Mouse (Mus musculus) CH12.LX (cell line): ENCODE results near the gene A730049H05Rik. TPM values are rescaled to one million over a fixed set of nuclear protein-coding genes. Genes with fewer than 3 reads are reported as not detected.

Experiments
- DNase-seq: peaks from one replicate; pipeline ENCODE4 v3.0.0-alpha.2; 2013; ENCODE audit errors: extremely low read depth
- H3K27ac ChIP-seq: 2 replicates; pipeline ENCODE4 v1.5.1; 2012; ENCODE audit warnings: low read depth, mild to moderate bottlenecking, control low read depth, moderate library complexity; ENCODE audit not compliant: insufficient read depth
- H3K27me3 ChIP-seq: replicated peaks from 2 replicates; pipeline ENCODE3; 2012; ENCODE audit warnings: inconsistent platforms
- H3K36me3 ChIP-seq, 2 experiments: replicated peaks in 1 of 2; 2 replicates each; pipeline versions ENCODE3 to v1.6.1; 2012; ENCODE audit warnings: inconsistent platforms in 1 of 2, low read length in 1 of 2, mild to moderate bottlenecking in 1 of 2, mixed read lengths in 1 of 2, moderate library complexity in 1 of 2; ENCODE audit not compliant: control insufficient read depth in 1 of 2, insufficient read depth in 1 of 2
- H3K4me1 ChIP-seq, 2 experiments: 2 replicates each; pipeline ENCODE4 v1.6.1; 2012; ENCODE audit warnings: inconsistent platforms in 1 of 2, moderate library complexity in 1 of 2; ENCODE audit not compliant: insufficient read depth in 2 of 2, control insufficient read depth in 1 of 2
- H3K4me2 ChIP-seq: 2 replicates; pipeline ENCODE4 v1.6.1; 2012; ENCODE audit warnings: low read depth, mild to moderate bottlenecking, control low read depth; ENCODE audit not compliant: poor library complexity, insufficient read depth, severe bottlenecking
- H3K4me3 ChIP-seq, 3 experiments: fragments of 150-350 bp in 1 of 3; sonication (generic) in 1 of 3; replicated peaks in 1 of 3; 2 replicates each; pipeline versions ENCODE3 to v1.5.1; 2011 to 2012; ENCODE audit warnings: low read depth in 2 of 3, low read length in 2 of 3, mild to moderate bottlenecking in 2 of 3, moderate library complexity in 2 of 3, control low read depth in 1 of 3, improper control_type of control experiment in 1 of 3, inconsistent platforms in 1 of 3, mixed read lengths in 1 of 3; ENCODE audit not compliant: poor library complexity in 1 of 3
- H3K79me2 ChIP-seq: replicated peaks from 2 replicates; pipeline ENCODE4 v1.6.1; 2012; ENCODE audit warnings: mild to moderate bottlenecking, moderate library complexity; ENCODE audit not compliant: control insufficient read depth, poor library complexity, insufficient read depth, severe bottlenecking; ENCODE audit errors: extremely low read depth
- H3K9ac ChIP-seq: 2 replicates; pipeline ENCODE4 v1.6.1; 2012; ENCODE audit warnings: low read depth, mild to moderate bottlenecking, control low read depth, moderate library complexity; ENCODE audit not compliant: insufficient read depth
- H3K9me3 ChIP-seq: replicated peaks from 2 replicates; pipeline ENCODE3; 2012; ENCODE audit warnings: low read length, inconsistent platforms, mixed read lengths
- CHD1 ChIP-seq: IDR thresholded peaks from 2 replicates; pipeline ENCODE4 v1.6.1; 2012; ENCODE audit warnings: low read depth, low read length, improper control_type of control experiment, inconsistent platforms
- CTCF ChIP-seq, 2 experiments: IDR thresholded peaks in 1 of 2; conservative IDR thresholded peaks in 1 of 2; 2 replicates each; pipeline ENCODE4 v1.5.1; 2011 to 2012; ENCODE audit warnings: low read depth in 2 of 2, low read length in 2 of 2, improper control_type of control experiment in 1 of 2, inconsistent platforms in 1 of 2, mild to moderate bottlenecking in 1 of 2, moderate library complexity in 1 of 2
- E2F4 ChIP-seq: IDR thresholded peaks from 2 replicates; pipeline ENCODE4 v1.6.1; 2011; ENCODE audit warnings: low read depth, low read length, improper control_type of control experiment; ENCODE audit not compliant: insufficient replicate concordance
- ELF1 ChIP-seq: IDR thresholded peaks from 2 replicates; pipeline ENCODE4 v1.6.1; 2014; ENCODE audit warnings: low read depth, mild to moderate bottlenecking, inconsistent platforms, low read length, improper control_type of control experiment
- ETS1 ChIP-seq: conservative IDR thresholded peaks from 2 replicates; pipeline ENCODE4 v1.6.1; 2012; ENCODE audit warnings: low read depth, mild to moderate bottlenecking, inconsistent platforms, low read length, improper control_type of control experiment, moderate library complexity
- IRF4 ChIP-seq: IDR thresholded peaks from 2 replicates; pipeline ENCODE4 v1.6.1; 2014; ENCODE audit warnings: low read depth, mild to moderate bottlenecking, inconsistent platforms, low read length, improper control_type of control experiment
- JUN ChIP-seq: IDR thresholded peaks from 2 replicates; pipeline ENCODE4 v1.6.1; 2011; ENCODE audit warnings: low read depth, mild to moderate bottlenecking, low read length, improper control_type of control experiment, moderate library complexity; ENCODE audit not compliant: insufficient read depth
- MAFK ChIP-seq: IDR thresholded peaks from 2 replicates; pipeline ENCODE4 v1.6.1; 2011; ENCODE audit warnings: low read length, improper control_type of control experiment; ENCODE audit not compliant: insufficient replicate concordance
- MEF2A ChIP-seq: IDR thresholded peaks from 2 replicates; pipeline ENCODE4 v1.6.1; 2014; ENCODE audit warnings: low read depth, mild to moderate bottlenecking, inconsistent platforms, low read length, improper control_type of control experiment, borderline replicate concordance
- POLR2A ChIP-seq: IDR thresholded peaks from 2 replicates; pipeline ENCODE4 v1.6.1; 2011; ENCODE audit warnings: low read depth, mild to moderate bottlenecking, improper control_type of control experiment, low read length
- TBP ChIP-seq: conservative IDR thresholded peaks from 2 replicates; pipeline ENCODE4 v1.6.1; 2011; ENCODE audit warnings: low read depth, low read length, improper control_type of control experiment
- TCF12 ChIP-seq: IDR thresholded peaks from 2 replicates; pipeline ENCODE4 v1.6.1; 2014; ENCODE audit warnings: low read depth, mild to moderate bottlenecking, inconsistent platforms, low read length, improper control_type of control experiment
- USF1 ChIP-seq: IDR thresholded peaks from 2 replicates; pipeline ENCODE4 v1.6.1; 2014; ENCODE audit warnings: low read depth, mild to moderate bottlenecking, inconsistent platforms, low read length, improper control_type of control experiment
- dilution Hi-C: fragments of 300-500 bp; cut with MboI; formaldehyde crosslinking; loops from 2 replicates; pipeline ENCODE4 v1.14.3; 2020; ENCODE audit warnings: low sequenced_read_pairs; ENCODE audit not compliant: extremely low pct_unique_long_range_greater_than_20kb, extremely low pct_ligation_motif_present
- in situ Hi-C: fragments of 300-500 bp; cut with MboI; formaldehyde crosslinking; loops from 3 replicates; pipeline ENCODE4 v1.14.3; 2019; ENCODE audit warnings: low sequenced_read_pairs, low pct_ligation_motif_present, low pct_unique_long_range_greater_than_20kb, mixed read lengths
- polyA plus RNA-seq: library from polyadenylated mRNA; unstranded; fragments of >175 nt; gene quantifications from 2 replicates; pipeline ENCODE4 v1.2.1, GENCODE M21; 2012; ENCODE audit warnings: low read depth; ENCODE audit not compliant: insufficient read length
- total RNA-seq, 2 experiments: library from RNA; depleted of rRNA; stranded (reverse); fragments of 300-350 nt in 1 of 2; fragments of >200 nt in 1 of 2; gene quantifications; 2 replicates each; pipeline ENCODE4 v1.2.3; 2012 to 2014

Gene A730049H05Rik
- total and polyA plus RNA-seq, 3 experiments: not detected

DNA sequence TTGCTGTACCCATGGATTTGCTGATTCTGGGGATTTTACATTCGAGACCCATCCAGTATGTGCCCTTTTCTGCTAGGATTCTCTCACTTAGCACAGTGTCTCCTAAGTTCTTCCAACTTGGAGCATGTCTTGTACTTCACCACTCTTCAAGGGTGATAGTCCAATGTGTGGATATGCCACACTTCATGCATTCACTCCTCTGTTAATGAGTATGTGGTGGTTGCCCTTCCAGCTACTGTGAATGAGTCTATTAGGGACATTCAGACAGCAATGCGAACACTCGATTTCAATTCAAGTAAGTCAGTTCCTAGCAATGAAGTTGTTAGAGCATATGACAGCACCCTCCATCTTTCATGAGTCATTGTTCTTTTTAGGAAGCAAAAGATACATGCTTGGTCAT, 6.5 kb upstream of the A730049H05Rik start:
- DNase-seq: no peak
- H3K27me3 ChIP-seq: no peaks in the 10 kb centered on the region
- peaks cover 87% of the 10 kb centered on the region for H3K9me3 ChIP-seq
- no peak overlapping the region for H3K9ac ChIP-seq
- no peaks in the 10 kb centered on the region for H3K79me2 ChIP-seq
- no peaks in the 10 kb centered on the region for H3K36me3 ChIP-seq
- in situ Hi-C loops (no loop called here), dilution Hi-C loops (no loop called here)
- H3K4me3 ChIP-seq: no peak overlapping the region
- no peaks in the 10 kb centered on the region for H3K4me1 ChIP-seq
- no peak overlapping the region for H3K4me2 ChIP-seq
- H3K27ac ChIP-seq: no peak overlapping the region
- TF ChIP-seq IRF4: no peak

DNA sequence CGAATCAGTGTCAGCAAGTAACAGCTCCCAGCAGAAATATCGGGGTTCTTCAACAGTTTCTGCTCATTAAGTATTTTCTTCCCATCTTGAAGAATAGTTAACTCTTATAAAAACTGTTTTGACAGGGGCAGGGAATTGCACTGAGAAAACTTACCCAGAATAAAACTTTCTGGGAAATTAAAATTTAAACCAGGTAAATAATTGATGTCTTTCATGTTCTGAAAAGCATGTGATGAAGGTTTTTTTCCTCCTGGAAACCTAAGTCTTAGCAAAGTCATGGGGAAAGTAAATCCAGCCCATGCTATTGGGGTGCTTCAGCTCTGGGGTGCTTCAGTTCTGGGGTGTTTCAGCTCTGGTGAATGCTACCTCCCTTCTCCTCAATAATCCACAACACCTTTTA, 5.7 kb upstream of the A730049H05Rik start:
- no peak overlapping the region for H3K27ac ChIP-seq
- H3K4me1 ChIP-seq: no peaks in the 10 kb centered on the region
- H3K4me2 ChIP-seq: no peak overlapping the region
- no peak overlapping the region for H3K4me3 ChIP-seq
- DNase-seq: no peak
- H3K79me2 ChIP-seq: no peaks in the 10 kb centered on the region
- dilution Hi-C loops (no loop called here), in situ Hi-C loops (no loop called here)
- H3K9ac ChIP-seq: no peak overlapping the region
- H3K27me3 ChIP-seq: no peaks in the 10 kb centered on the region
- peaks cover 87% of the 10 kb centered on the region for H3K9me3 ChIP-seq
- TF ChIP-seq TCF12: no peak
- TF ChIP-seq USF1: no peak
- TF ChIP-seq TBP: no peak
- no peak for TF ChIP-seq POLR2A
- TF ChIP-seq ETS1: no peak
- no peak for TF ChIP-seq CHD1
- TF ChIP-seq MAFK: no peak
- H3K36me3 ChIP-seq: no peaks in the 10 kb centered on the region

DNA sequence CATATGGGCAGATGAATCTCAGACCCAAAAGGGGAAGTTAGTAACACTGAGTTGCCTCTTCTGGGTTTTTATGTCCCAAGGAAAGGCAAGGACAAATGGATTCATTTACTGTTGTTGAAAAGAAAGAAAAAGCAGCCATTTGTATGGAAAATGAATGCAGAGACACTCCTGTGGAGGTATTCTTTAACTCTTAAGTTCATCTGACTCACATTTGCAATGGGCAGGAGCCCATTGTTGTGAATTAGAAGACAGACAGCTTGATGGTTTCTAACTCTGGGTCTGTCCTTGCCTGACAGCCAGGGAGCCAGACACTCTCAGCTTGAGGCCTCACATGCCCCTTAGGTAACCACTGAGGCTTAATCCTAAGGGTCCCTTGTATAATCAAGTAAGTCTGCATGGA, 4.7 kb upstream of the A730049H05Rik start:
- dilution Hi-C loops: no loop called here
- no peak overlapping the region for H3K4me3 ChIP-seq
- H3K9me3 ChIP-seq: peaks cover 87% of the 10 kb centered on the region
- no peaks in the 10 kb centered on the region for H3K36me3 ChIP-seq
- H3K27ac ChIP-seq: no peak overlapping the region
- in situ Hi-C loops: no loop called here
- no peak overlapping the region for H3K4me2 ChIP-seq
- TF ChIP-seq IRF4: no peak
- TF ChIP-seq CTCF (conservative IDR thresholded peaks at IDR 0.05 in 1 of 2, IDR thresholded peaks at IDR 0.05 in 1 of 2; ENCODE audit: low read depth in 2 of 2, low read length in 2 of 2): no peak
- TF ChIP-seq JUN: no peak
- TF ChIP-seq E2F4: no peak
- no peak for TF ChIP-seq ELF1
- TF ChIP-seq MEF2A: no peak
- H3K79me2 ChIP-seq: no peaks in the 10 kb centered on the region
- no peaks in the 10 kb centered on the region for H3K4me1 ChIP-seq
- no peaks in the 10 kb centered on the region for H3K27me3 ChIP-seq
- no peak overlapping the region for H3K9ac ChIP-seq
- DNase-seq: no peak
